Mouse (Mus musculus) olfactory bulb, adult 2 months (tissue): ENCODE data around the gene Spocd1.

Experiments used
- CTCF ChIP-seq: fragments of 200-500 bp; IDR thresholded peaks from 2 replicates; pipeline ENCODE4 v1.5.1; 2012; ENCODE audit warnings: low read depth, mild to moderate bottlenecking, low read length, moderate library complexity; ENCODE audit not compliant: insufficient read depth
- POLR2A ChIP-seq: fragments of 200-500 bp; IDR thresholded peaks from 2 replicates; pipeline ENCODE4 v1.6.1; 2012; ENCODE audit warnings: mild to moderate bottlenecking, low read depth, low read length, moderate library complexity; ENCODE audit not compliant: insufficient read depth

GRCm38 (mm10) chr4:129915349-129915988 is 13.6 kb upstream of the Spocd1 start:
- TF ChIP-seq CTCF = no peak
- no peak for TF ChIP-seq POLR2A
